Mouse (Mus musculus): ENCODE results near the gene Cir1.

Cir1 gene

DNA sequence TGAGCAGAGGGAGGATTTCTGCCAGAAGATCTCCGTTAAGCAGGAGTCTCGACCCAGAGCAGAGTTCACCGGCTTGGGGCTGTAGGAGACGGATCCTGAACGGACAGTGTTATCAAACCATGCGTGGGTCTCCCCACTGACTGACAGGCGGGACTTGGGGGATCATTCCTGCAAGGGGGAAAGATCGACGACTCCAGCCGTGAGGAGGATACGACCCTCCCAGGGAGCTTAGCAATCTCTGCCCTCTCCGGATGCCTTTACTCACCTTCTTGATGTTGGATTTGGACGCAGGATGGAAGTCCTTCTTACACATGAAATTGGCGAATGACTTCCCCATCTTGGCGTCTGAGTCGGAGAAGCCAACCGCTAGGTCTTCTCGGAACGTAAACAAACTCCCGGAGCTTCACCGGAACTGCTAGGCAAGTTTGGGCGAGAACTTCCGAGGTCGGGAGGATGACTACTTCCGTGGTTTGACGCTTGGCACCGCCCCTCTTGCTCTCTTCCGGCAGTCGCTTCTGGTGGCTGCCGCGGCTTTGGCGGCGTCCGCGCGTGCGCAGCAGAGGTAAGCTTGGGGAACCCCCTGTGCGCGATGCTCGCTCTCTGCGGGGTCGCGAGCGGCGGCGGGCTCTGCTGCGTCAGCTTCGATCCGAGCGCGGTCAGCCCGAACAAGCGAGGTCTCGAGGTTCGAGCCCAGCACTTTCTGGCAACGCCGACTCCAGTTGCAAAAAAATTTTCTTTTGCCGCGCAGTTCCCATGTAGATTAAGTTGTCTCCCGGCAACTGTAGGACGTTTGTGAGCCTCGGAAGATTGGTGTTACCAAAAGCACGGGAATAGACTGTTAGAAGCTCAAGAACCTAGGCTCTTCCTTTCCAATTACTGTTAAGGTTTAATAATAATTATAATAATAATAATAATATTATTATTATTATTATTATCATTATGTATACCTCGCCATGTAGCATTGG, at the start of gene Cir1, which contains the start of gene Scrn3:
Cir1 (minus strand) TSS at position 550 of the 965 bp plus-strand sequence.
Scrn3 (plus strand) TSS at position 450 of the 965 bp plus-strand sequence.
- peak; percentile 96 for DNase-seq (ENCODE audit: low spot score)

DNA sequence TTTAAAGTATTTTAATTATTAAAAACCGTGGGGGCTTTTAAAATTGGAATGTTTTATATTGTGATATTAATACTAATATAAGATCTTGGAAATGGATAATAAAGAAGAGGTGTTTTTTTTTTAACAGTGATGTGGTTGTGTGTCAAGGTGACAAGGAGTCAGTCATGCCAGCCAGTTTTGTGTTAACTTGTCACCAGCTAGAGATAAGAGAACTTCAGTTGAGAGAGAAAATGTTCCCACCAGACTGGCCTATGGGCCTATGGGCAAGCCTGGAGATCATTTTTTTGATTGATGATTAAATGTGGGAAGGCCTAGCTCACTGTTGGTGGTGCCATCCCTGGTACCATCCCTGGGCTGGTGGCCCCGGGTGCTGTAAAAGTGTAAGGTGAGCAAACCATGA, 48.0 kb upstream of the Cir1 start:
- no peak for DNase-seq (ENCODE audit: low spot score)

DNA sequence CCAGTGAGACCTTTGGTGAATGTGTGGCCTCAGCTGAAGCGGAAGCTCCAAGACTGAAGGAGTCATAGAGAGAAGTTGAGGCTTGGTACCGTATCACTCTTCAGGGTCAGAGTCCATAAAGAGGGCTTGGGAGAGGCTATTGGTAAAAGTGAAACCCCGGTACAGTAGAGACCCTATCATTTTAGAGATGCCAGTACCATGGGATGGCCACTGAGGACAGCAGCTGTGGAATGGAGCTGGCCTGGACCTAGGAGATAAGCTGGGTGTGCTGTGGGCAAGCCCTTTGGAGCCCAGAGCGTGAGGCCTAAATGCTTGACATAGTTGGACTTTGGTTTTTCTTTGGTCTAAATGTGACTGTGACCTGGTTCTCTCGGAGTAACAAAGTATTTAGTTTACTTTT, 47.4 kb upstream of the Cir1 start:
- DNase-seq (ENCODE audit: low spot score) = no peak

DNA sequence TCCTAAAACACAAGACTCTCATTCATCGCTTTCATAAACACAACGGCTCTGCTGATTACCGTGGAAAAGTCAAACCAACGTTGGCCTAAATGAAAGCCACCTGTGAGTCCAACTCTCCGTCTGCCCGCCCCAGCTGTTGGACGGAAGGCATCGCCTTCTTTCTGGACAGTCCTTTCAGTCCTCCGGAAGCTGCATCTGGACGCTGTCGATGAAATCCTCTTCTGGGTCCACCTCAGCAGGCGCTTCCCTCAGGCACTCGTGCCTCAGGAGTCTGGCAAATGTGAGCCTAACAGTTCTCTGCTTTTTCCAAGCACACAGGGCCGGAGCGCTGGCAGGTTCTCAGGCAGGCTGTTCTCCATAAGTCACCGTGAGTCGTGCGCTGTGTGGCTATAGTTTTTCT, 44.5 kb upstream of the Cir1 start:
- DNase-seq (ENCODE audit: low spot score) = no peak

DNA sequence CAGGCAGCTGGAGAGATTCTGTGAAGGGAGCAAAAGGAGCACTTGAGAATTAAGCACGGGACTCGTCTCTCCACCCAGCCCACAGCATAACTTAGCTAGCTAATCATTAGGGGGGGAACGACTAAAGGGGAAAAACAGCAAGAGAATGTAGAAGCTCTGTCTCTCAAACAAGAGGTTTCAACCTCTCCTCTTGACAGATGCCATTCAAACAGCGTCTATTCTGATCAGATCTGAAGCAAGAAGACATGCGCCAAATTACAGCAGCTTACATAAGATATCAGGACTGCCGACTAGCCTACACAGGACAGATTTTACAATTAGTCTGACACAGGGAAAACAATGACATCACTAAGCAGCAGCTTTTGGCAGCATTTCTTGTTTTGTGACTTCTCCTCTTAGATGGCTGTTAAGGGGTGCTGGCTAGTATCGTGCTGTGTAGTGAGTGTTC, 39.5 kb upstream of the Cir1 start:
- no peak for DNase-seq (ENCODE audit: low spot score)

DNA sequence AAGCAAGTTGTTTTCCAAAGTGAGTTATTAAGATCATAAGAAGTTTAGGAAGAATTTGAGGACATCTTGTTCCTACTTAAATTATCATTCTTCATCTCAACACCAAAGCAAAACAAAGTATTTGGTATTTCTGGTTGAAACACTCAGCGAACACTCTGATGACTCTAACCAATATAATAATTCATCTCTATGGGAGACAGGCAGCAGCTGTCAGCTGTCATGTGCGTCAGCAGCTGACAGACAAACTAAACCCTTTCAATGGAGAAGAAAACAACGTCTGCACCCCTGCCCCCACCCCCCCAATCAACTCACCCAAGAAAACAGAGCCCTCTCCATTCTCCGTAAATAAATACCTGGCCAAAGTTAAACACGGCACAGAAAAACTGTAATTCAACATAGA, 39.0 kb upstream of the Cir1 start:
- no peak for DNase-seq (ENCODE audit: low spot score)

DNA sequence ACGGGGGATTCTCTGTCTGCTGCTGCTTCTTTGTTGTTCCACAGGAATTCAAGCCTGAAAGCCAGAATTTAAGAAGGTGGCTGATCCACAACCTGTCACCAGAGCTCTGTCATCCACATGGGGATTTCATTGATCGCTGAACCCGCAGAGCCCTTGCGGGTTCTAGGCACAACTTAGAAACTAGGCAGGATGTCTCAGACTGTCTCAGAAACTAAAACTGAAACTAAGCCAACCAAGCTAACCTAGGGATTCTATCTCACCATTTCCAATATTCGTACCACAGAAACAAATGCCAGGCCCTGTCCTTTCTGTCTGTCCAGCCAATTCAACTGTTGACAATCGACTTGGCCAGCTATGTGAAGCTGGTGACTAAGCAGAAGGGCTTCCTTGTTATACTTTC, 35.7 kb upstream of the Cir1 start:
- DNase-seq (ENCODE audit: low spot score) = no peak

DNA sequence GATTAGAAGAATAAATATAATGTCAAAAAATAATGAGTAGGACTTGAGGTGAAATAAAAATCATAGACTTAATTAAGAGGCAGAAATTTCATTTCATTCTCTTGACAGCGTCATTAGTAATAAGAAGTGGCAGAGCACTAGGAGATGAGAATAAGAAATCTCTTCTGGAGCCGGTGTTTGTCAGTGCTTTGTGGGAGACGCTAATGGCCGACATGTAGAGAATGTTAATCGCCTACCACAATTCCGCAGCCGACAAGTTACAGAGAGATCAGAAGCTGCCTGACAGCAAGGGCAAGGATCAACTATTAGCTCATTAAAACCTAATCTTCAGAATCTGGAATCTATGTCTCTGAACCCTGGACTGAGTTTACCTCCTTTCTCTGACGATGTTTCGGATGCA, 35.3 kb upstream of the Cir1 start:
- no peak for DNase-seq (ENCODE audit: low spot score)

DNA sequence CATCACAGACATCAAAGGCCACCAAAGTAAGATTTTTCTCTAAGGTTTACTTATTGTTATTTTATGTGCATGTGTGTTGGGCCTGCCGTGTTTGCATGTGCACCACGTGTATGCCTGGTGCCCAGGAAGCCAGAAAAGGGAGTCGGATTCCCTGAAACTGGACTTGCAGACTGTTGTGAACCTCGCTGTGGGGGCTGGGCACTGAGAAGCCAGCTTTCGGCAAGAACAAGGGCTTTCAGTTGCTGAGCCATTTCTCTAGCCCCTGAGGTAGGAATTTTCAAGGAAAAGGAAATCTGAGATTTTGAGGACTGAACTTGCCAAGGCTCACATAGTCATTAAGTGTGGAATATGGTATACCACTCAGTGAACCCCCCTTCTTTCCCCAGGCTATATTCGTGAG, 34.6 kb upstream of the Cir1 start:
- no peak for DNase-seq (ENCODE audit: low spot score)

DNA sequence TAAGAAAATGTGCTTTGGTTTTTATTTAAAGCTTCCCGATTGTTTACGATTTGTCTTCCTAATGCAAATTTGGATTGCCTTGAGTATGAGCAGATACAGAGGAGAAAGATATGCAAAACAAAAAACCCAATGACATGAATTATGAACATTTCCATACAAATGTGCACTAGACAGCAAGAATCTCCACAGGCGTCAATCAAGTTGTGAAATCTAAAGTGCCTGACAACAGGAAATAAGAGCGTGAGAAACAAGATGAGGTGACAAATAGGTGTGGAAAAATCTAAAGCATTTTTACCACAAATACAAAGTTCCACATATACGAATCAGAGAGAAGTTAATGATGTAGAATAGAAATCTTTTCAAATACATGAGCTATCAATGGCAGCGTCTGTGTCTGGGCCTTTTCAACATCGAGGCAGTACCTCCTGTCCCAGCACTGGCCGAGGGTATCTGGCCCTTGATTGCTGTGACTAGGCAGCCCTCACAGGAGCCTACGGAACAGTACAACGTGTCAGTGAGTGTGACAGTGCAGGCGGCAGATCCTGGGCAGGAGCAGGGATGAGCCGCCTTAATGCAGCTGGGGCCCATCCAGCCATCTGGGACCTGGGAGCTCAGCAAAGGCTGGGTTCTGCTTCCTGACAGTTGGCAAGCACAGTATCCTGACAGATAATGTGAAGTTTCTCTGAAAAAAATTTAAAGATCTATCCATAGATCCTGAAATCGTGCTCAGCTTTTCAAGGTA, 34.0 kb upstream of the Cir1 start:
- DNase-seq (ENCODE audit: low spot score) = no peak

DNA sequence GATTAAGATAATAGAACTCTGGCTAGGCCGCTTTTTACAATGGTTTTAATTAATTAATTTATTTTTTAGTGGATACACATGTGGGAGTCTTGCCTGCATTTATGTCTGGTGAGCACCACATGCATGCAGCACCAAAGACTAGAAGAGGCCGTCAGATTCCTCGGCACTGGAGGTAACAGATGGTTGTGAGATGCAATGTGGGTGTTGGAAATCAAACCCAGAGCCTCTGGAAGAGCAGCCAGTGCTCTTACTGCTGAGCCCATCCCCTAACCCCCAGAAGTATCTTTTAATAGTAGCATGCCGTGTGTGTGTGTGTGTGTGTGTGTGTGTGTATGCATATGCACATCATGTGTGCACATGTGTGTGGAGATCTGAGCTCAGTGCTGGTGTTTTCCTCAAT, 32.7 kb upstream of the Cir1 start:
- no peak for DNase-seq (ENCODE audit: low spot score)

DNA sequence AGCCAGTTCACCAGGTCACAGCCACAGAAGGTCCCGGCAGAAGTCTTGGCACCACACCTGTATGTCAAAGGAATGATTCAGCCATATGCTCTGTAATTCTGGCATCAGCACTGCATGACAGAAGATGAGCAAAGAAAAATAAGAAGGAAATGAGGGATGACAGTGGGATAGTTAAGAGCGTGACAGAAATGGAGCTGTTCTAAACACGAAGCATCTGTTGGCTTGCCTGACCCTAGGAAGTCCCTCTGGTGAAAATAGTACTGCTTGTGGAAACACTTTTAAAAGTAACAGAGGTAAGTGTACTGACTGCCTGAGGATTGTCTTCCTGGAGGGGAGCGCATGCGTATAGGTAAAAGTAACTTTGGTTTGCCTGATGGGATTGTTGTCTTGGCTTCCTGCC, 31.2 kb upstream of the Cir1 start:
- no peak for DNase-seq (ENCODE audit: low spot score)

DNA sequence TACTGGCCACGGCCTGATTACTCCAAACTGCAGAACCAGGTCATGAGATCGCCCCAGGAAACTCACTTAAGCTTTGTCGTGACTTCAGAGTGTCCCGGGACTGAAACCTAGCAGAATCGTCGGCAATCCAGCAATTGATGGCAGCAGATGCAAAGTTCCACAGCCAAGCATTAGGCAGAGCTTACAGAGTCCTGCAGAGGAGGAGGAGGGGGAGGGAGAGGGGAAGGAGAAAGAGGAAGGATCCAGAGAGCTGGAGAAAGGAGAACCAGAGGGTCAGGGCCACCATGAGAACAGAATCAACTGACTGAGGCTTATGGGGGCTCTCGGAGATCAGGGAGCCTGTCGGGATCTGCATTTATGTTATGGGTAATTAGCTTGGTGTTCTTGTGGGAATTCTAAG, 25.9 kb upstream of the Cir1 start:
- DNase-seq (ENCODE audit: low spot score) = no peak

DNA sequence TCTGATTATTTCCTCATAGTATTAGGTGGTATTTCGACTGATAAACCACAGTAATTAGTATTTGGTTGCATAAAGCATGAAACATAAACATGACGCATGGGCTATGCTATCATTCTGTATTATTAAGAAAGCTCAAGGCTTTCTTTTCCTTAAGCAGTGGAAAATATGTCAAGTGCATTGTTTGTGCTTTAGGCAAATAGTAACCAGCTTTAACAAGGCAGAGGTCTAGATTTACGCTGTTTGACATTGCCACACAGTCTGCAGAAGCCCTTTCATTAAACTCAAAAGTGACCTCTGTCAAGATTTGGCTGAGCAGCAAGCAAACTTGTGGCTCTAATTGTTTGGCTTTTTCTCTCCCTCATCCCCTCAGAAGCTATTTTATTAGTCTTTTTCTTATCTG, 23.4 kb upstream of the Cir1 start:
- DNase-seq (ENCODE audit: low spot score) = no peak

DNA sequence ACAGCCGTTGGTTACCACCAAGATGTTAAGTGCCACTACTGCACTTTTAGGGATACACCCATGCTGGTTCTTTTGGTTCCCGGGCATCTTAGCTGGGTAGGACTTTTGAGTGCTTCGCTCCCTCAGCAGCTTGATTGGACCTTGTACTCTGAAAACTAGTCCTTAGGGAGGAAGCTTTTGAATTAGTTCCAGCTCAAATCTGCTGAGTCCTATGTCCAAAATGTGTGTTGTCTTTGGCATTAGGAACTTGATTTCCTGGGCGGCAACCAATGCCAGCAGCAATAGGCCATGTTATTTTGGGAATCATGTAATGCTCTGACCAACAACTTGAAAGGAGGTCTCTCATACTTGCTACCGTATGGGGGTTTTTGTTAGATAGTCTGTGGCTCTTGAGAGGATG, 13.4 kb upstream of the Cir1 start:
- no peak for DNase-seq (ENCODE audit: low spot score)

DNA sequence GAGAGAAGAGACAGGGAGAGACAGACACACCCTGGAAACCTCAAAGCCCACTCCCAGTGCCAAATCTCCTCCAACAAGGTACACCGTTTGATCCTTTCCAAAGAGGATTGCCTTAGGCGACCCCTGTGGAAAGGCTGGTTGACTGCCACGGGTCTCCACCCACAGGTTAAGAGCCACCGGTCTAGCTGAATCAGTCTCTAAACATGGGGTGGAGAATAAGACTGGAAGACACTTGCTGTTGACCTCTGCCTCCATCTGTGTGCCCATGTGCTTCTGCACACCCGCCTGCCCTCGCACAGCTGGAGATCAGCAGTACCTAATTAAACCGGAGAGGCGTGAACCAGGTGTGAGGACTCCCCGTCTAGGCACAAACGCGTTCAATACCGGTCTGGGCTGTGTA, 10.5 kb upstream of the Cir1 start:
- no peak for DNase-seq (ENCODE audit: low spot score)

DNA sequence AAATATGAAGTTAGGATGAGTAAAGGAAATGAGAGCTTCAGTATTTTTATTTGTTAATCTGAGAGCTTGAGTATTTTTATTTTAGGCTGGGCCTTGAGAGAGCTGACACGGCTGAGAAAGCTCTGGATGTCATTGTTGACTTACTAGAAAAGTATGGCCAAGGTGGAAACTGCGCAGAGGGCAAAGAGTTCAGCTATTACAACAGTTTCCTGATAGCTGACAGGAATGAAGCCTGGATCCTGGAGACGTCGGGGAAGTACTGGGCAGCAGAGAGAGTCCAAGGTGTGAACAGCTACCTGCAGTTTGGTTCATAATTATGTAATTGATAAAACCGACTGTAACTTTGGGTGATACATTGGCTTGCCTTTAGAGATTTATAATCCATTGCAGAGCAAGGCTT, 6.7 kb upstream of the Cir1 start:
- no peak for DNase-seq (ENCODE audit: low spot score)

DNA sequence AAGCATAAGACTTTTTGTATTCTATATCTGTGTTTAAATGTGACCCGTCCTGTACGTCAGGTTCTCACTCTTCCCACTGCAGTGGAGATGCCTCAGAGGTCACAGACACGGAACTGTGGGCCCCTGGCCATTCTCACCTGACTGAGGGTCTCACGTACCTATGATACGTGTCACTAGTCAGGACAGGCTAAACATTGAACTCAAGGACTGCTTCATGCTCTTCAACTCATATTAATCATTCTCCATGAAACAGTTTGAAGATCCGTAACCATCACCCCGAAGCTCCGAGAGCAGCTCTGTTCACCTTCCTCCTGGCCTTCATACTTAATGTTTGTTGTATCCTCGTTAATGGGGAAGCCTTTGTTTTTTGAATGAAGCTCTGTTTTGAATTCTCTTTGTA, 4.9 kb upstream of the Cir1 start:
- no peak for DNase-seq (ENCODE audit: low spot score)

DNA sequence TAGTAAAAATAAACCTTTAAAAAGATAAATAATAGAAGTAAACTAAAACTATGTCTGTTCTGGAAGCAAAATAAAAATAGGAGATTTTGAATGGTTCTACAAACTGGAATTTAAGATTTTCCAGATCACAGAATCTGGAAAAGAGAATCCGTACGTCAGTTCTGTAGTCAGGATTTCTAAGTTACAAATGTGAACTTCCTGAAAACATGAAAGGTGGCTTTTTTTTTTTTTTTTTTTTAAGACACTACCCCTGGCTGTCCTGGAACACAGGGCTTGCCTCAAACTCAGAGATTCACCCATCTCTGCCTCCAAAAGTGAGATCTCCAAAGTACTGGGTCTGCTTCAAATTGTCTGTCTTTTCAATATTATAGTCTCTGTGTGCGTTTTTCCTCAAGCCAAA, 1.8 kb upstream of the Cir1 start:
- no peak for DNase-seq (ENCODE audit: low spot score)

DNA sequence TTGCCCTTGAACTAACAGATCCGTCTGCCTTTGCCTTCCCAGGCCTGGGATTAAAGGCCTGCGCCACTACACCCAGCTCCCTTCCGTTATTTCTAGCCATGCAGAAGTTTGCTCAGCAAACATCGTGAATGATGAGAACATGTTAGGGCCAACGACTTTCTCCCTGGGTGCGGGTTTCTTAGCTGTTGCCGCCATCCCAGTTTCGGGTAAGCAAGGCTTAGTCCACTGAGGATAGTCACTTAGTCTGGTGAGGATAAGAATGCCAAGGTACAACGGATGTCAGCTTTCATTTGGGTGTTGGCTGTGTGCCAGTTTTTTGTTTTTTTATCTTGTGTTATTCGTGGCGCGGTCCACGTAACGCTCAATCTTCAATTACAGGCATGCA, 608 bp upstream of the Cir1 start:
- peak; percentile 58 for DNase-seq (ENCODE audit: low spot score)

DNA sequence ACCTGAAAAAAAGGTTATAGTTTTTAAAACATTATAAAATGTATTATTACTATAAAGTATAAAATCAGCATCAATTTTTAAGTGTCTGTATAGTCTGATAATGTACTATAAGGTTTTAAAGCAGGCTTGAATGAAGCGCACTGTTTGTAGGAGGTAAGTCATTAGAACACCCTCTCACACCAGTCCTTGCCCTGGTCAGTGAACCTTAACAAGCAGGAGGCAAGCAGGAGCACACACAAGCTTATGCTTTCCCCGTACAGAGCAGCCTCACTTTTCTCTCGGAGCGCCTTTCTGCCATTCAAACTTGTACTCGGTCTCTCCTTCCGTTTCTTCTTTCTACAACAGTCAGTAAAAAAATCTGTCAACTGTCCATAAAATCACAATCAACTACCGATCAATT, 6.5 kb downstream of the Cir1 start:
- DNase-seq (ENCODE audit: low spot score) = no peak

DNA sequence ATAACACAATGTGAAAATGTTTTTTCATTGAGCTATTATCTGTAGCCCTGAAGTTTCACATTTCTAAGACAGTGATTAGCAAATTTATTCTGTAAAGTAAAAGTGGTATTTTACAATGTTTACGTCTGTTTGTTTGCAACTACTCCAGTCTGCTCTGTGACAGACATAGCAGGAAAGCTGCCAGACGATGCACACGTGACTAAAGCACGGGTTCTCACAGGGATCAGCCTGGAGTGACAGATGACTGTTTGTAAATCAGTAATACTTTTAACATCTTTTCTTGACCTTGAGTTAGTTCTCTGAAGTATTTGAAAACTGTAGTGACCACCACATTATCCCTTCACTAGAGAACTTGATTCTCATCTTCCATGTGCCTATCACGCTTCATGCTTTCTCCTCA, 8.0 kb downstream of the Cir1 start:
- DNase-seq (ENCODE audit: low spot score) = no peak

DNA sequence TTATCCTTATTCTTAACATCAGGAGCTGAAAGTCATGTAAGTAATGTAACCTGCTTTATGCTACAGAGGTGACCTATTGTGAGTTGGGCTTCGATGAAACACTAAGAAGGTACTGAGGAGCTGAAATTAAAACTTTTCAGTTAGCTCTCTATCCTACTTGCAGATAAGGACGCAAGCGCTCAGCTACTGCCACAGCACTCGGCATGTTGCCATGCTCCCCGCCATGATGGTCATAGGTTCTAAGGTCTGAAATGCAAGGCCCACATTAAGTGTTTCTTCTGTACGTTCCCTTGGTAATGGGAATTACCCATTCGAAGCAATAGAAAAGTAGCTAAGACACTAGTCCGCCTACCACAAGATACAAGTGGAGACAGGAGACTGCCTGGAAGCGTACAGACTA, 9.8 kb downstream of the Cir1 start:
- DNase-seq (ENCODE audit: low spot score) = no peak
